Mouse (Mus musculus) activated CD4-positive, CD25-positive, alpha-beta regulatory T cell (primary cell): ENCODE data around the gene 1700093K21Rik. TPM values are rescaled to one million over a fixed set of nuclear protein-coding genes. Genes with fewer than 3 reads are reported as not detected.

Experiments
- polyA plus RNA-seq, 2 experiments: library from polyadenylated mRNA; unstranded; fragments of 100-300 nt; shearing (Covaris generic); gene quantifications; one replicate each; pipeline ENCODE4 v1.2.1; 2017

Gene 1700093K21Rik
- polyA plus RNA-seq, result not detected

DNA sequence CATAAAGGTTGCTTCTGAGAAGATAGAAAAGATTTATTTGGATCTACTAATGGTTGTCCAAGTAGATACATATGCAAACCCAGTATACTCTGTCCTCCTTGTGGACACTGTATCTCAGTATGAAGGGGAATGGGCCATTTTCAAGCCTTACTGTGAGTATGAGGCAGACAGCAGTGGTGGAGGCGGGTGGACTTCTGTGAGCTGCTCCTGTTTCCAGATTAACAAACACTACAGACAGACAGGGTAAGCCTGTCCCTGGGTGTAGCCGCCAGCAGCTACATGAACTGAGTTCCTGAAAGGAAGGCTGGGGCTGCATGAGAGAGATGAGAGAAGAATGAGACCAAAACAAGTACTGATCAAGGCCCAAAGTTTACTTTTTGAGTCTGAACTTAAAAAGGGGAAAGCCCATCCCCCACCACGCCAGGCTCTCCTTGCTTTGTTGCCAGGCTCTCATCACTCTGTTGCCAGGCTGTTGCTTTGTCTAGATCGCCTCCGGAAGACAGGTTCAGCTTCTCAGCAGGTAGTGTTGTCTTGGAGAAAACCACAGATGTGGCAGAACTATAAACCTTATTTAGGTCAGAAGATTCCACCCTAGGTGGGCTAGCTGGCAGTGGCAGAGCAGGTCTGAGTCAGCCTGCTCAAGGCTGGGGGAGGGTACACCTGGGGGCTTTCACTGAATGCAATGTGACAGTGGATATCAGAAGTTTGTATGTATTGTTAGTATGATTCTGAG is at the start of gene 1700093K21Rik:
1700093K21Rik (minus strand) TSS at position 683 of the 733 bp plus-strand sequence.

DNA sequence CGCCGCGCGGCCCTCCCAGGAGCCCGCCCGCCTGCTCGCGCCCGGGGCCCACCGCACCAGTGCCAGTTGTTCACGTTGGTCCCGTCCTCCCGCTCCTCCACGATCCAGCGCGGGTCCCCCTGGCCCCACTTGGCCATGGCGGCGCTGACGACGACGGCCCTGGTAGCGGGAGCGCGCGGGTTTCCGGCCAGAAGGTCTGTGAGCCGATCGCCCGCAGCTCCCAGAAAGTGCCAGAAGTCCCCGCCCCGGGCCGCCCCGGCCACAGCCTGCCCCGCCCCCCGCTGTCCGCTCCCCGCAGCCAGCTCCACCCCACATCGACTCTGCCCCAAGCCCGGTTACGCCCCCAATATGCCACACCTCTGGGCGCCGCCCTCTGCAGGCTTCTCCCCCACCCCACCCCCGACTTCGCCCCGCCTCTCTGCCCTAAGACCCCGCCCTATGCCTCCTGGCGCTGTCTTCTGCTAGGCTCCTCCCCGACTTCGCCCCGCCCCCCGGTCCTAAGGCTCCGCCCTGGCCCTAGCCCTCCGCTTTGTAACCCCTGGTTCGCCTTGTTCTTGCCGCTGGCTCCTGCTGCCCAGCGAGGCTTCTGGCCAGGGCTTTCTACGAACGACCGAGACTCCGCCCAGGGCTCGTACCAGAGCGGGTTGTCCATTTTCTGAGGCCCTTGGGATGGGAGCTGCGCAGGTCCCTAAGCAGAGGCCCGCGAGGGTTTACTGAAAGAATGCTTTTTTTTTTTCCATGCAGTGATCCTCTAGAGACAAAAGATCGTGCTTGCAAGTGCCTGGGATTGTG is 23.0 kb downstream of the 1700093K21Rik start, which contains the start of gene Ahsa2:
Ahsa2 (minus strand) TSS at position 313 of the 792 bp plus-strand sequence.

Other genes starting within 250 kb of the 1700093K21Rik start
- gene Usp34, start 214.3 kb downstream of the 1700093K21Rik start, polyA plus RNA-seq, result 10 to 100 TPM; 13.3 to 17.6 TPM
- gene Ahsa2, start 23.1 kb downstream of the 1700093K21Rik start, polyA plus RNA-seq, result 10 to 100 TPM; 50.6 to 53.2 TPM
- 1 to 10 TPM; 6.4 to 7.2 TPM for gene 0610010F05Rik, start 112.5 kb upstream of the 1700093K21Rik start, polyA plus RNA-seq
- gene Pus10, start 144.5 kb upstream of the 1700093K21Rik start, polyA plus RNA-seq, result 10 to 100 TPM; 17.1 to 20.4 TPM
- gene Pex13, start 144.8 kb upstream of the 1700093K21Rik start, polyA plus RNA-seq, result 10 to 100 TPM; 23.3 to 31.1 TPM
- gene Rel, start 249.8 kb upstream of the 1700093K21Rik start, polyA plus RNA-seq, result 10 to 100 TPM; 16.2 to 23.7 TPM